Mouse (Mus musculus) urinary bladder, postnatal 10 days (tissue): ENCODE measurements around the gene 1700010I14Rik.

Source experiments
- DNase-seq: peaks from one replicate; pipeline ENCODE4 v3.0.0; 2022; ENCODE audit warnings: low spot score

Gene 1700010I14Rik

DNA sequence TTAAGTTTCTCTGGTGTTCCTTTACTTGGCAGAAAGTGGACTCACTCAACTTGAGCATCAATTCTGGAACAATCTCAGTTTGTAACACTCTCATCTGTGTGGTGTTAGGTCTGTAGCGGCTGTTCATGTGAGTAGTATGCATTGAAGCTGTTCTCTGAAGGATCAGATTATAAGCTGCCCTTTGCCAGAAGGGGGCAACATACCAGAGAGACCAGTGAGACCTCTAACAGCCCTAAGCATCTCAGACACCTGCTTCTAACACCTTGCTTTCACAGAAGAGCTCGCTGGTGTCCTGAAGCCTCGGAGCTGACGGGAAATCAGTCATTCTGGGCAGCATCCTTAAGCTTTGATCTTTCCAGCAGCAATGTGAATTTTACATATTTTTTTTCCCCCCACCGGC, 42.0 kb downstream of the 1700010I14Rik start:
- no peak for DNase-seq

DNA sequence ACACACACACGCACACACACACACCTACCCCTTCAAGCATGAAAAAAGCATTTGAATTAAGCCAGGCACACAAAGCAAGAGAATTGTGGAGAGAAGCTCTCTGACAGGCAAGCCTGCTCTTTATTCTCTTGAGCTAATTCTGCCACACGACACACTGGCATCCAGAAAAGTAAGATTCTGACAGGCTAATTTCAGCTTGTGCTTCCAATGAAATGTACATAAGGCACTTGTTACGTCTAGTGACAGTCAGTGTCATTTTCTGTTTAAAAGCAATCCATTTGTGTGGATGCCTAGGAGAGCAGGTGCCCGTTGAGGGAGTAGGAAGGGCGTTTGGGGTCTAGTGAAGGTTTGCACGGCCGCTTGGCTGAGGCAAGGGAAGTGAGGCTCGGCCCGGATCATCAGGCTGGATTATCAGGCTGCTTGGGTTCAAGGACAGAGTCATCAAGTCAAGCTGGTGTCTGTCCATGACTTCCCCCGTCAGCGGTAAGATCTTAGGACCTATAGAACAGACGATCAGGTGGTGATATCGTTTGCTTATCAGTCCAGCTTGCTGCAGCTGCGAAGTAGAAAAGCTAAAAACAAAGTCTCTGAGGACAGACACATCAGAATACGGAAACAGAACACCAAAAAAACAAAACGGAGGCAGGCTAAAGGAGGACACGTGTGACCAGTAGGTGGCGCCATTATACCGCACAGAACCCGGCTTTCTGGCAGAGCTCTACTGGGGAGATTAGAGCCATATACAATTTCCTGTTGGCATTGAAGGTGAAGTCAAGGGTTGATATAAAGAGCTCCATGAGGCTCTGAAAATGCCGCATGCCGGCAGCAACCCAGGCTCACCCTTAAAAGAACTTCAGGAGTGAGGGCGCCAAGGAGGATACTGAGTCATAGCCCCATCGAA, 43.4 kb downstream of the 1700010I14Rik start:
- peak; percentile 33 for DNase-seq

GRCm38 (mm10) chr17:9032362-9033044, 44.4 kb downstream of the 1700010I14Rik start:
- DNase-seq = no peak

GRCm38 (mm10) chr17:9033511-9033910, 45.4 kb downstream of the 1700010I14Rik start:
- DNase-seq = no peak

DNA sequence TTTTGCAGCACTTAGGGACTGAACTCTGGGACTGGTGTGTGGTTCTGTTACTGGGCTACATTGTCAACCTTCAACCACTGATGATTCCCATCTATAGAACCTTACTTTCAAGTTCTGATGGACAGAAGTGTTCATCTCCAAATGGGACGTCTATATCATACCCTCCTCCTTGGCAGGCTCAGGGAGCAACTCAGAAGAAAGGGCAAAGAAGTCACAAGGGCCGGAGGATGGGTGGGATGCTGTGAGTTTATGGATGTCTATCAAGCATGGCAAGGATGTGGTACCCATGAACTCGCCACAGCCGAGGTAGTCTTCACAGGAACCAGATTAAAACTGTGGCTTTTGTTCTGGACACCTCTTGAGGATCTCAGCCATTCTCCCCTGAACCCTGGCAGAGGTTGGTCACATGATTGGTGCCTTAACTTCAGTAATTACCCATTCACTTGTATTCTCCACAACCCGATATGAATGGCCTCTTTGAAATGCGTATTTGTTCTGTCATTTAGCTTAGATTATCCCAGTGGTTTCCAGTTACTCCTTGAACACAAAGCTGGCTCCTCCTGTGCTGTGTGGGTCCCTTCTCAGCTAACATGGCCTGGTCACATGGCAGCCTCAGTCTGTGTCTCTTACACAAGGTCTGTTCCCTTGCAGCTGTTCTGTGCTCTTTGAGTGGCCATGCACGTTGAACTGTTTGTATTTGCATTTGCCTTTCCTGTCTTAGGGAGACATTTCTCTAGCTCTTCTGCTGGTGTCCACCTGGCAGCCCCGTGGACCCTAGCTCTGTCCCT, 47.6 kb downstream of the 1700010I14Rik start:
- DNase-seq = no peak

DNA sequence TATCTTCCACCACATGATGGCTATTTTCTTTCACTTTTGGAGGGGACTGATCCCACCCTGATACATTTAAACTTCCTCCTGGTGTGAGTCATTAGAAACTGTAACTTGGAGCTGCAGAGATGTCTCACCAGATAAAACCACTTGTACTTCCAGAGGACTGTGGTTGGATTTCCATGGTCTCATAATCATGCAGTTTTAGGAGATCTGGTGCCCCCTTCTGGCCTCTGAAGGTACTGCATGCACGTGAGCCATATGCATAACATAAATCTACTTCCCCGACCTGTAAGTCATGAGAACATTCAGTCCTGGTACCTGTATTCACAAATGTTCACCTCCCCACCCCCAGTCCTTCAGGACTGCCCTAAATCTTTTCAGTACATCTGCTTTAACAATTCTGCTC, 54.6 kb downstream of the 1700010I14Rik start:
- no peak for DNase-seq

DNA sequence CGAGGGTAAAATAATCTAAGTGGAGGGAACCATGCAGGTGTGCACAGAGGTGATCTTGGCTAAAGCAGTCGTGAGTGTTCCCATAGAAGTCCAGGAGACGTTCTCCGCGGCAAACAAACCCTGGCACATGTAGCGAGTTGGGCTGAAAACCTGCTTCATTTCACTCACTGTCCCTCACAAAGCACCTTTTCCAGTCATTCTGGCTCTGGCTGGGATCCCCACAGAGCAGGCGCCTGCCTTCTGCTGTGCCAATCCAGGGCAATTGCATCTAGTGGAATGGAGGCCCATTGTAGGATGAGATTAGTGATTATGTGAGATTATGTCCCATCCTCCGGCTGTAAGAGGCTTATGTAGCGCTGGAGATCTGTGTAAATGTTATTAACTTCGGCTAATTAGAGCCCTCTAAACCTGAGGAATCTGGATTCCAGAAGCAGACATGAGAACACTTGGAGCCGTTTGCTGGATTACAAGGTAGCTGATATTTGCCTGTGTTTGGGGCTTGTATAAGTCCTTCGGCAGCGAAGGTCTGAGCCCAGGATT, 64.4 kb downstream of the 1700010I14Rik start:
- DNase-seq = no peak

DNA sequence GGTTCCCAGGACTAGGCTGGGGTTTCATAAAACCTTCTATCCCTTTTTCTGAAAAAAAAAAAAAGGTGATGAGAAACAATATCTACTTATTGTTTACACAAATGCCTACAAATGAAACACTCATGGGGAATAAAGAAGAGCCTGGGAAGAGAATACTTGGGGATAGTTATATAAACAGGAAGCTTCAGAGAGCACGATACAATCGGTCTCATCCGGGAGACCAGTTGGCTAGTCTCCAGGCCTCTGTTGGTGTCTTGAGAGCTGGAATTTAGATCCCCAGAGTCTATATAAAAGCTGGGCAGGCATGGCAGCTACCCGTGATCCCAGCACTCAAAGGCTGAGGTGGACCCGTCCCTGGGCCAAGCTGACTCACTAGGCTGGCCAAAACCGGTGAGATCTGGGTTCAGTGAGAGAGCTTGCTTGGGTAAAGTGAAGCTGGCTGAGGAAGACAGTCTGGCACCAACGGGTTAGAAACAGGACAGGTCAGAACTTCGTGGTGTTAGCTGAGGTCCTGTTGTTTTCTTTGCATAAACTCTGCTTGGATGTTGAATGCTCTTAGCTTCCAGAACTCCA, 71.3 kb downstream of the 1700010I14Rik start:
- no peak for DNase-seq
